Mouse (Mus musculus): ENCODE measurements at regions not wholly inside any gene's neighbourhood (a gene's known extent, or its start where the extent isn't known, plus 50 kb on each side); places are given as distances from the start of the nearest gene placed in this dataset.

DNA sequence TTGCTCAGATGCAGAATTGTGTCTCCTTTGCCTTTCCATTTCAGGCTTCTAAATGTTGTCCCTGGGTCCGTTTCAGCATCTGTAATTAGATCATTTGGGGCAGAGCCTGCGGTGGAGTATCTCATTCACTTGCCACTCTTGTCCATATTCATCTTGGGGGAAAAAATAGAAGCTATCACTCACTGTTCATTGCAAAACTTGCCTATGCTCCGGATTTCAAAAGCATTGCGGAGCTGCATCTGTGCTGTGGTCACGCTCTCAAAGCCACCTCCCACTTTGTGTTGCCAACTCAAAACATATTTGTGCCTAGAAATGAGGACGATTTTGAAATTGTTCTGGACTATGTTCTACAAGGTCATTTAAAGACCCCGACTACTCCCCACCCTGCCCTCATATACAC lies 138.3 kb upstream of the Zfp648 start:
- no peak for ATAC-seq (ENCODE audit: low read depth)
- Histone ChIP-seq H3K27me3 (no peaks in the 10 kb centered on the region), H3K9me3 (no peaks in the 10 kb centered on the region), H3K4me2 (no peak overlapping the region), H3K4me1 (replicated peaks) (no peaks in the 10 kb centered on the region), H3K9ac (no peak overlapping the region), H3K36me3 (no peaks in the 10 kb centered on the region), H3K27ac (replicated peaks) (no peak overlapping the region), H3K4me3 (no peak overlapping the region)
- WGBS = 89% methylated on average over 7 of the region's 7 CpGs

GRCm38 (mm10) chr1:154064633-154065032 lies 136.4 kb upstream of the Zfp648 start:
- WGBS = 89% methylated on average over 5 of the region's 5 CpGs
- Histone ChIP-seq H3K36me3 (no peaks in the 10 kb centered on the region), H3K27ac (replicated peaks) (no peak overlapping the region), H3K9me3 (no peaks in the 10 kb centered on the region), H3K27me3 (no peaks in the 10 kb centered on the region), H3K4me3 (no peak overlapping the region), H3K4me2 (no peak overlapping the region), H3K9ac (no peak overlapping the region), H3K4me1 (replicated peaks) (no peaks in the 10 kb centered on the region)
- no peak for ATAC-seq (ENCODE audit: low read depth)

GRCm38 (mm10) chr1:154065336-154066329 lies 135.4 kb upstream of the Zfp648 start:
- no peak for ATAC-seq (ENCODE audit: low read depth)
- WGBS = 82% methylated on average over 18 of the region's 18 CpGs
- H3K27ac ChIP-seq (replicated peaks) = no peak overlapping the region

DNA sequence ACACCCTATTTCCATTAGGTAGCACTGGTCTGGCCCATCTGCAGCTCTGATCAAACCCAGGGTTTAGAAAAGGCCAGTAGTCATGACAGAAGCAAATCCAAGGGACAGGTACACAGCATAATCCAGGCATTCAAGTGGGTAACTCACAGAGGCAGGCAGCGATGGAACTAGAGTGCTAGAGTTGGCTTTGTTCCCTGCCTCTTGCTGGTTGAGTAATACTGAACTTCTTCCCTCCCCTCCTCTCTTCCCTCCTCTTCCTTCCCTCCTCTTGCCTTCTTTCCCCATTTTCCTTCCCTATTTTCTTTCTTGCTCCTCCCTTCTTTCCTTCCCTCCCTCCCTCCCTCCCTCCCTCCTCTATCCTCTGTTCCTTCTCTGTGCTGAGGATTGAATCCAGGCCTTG lies 133.1 kb upstream of the Zfp648 start:
- Histone ChIP-seq H3K4me3 (no peak overlapping the region), H3K4me1 (replicated peaks) (no peaks in the 10 kb centered on the region), H3K27me3 (no peaks in the 10 kb centered on the region), H3K4me2 (no peak overlapping the region), H3K27ac (replicated peaks) (no peak overlapping the region), H3K9ac (no peak overlapping the region), H3K36me3 (no peaks in the 10 kb centered on the region), H3K9me3 (no peaks in the 10 kb centered on the region)
- ATAC-seq (ENCODE audit: low read depth) = no peak
- WGBS = 89% methylated on average over 1 of the region's 1 CpGs

More at GRCm38 (mm10) chr1:154065336-154066329, 135.4 kb upstream of the Zfp648 start:
- H3K4me2 ChIP-seq = no peak overlapping the region
- no peaks in the 10 kb centered on the region for H3K27me3 ChIP-seq
- no peaks in the 10 kb centered on the region for H3K4me1 ChIP-seq (replicated peaks)
- no peak overlapping the region for H3K4me3 ChIP-seq
- H3K9ac ChIP-seq = no peak overlapping the region
- no peaks in the 10 kb centered on the region for H3K36me3 ChIP-seq
- H3K9me3 ChIP-seq = no peaks in the 10 kb centered on the region

GRCm38 (mm10) chr1:154074270-154074669 lies 126.7 kb upstream of the Zfp648 start:
- Histone ChIP-seq H3K27ac (replicated peaks) (no peak overlapping the region), H3K9ac (no peak overlapping the region), H3K9me3 (no peaks in the 10 kb centered on the region), H3K36me3 (no peaks in the 10 kb centered on the region), H3K4me3 (no peak overlapping the region), H3K4me1 (replicated peaks) (no peaks in the 10 kb centered on the region), H3K27me3 (no peaks in the 10 kb centered on the region), H3K4me2 (no peak overlapping the region)
- no peak for ATAC-seq (ENCODE audit: low read depth)
- 84% methylated on average over 1 of the region's 1 CpGs for WGBS

DNA sequence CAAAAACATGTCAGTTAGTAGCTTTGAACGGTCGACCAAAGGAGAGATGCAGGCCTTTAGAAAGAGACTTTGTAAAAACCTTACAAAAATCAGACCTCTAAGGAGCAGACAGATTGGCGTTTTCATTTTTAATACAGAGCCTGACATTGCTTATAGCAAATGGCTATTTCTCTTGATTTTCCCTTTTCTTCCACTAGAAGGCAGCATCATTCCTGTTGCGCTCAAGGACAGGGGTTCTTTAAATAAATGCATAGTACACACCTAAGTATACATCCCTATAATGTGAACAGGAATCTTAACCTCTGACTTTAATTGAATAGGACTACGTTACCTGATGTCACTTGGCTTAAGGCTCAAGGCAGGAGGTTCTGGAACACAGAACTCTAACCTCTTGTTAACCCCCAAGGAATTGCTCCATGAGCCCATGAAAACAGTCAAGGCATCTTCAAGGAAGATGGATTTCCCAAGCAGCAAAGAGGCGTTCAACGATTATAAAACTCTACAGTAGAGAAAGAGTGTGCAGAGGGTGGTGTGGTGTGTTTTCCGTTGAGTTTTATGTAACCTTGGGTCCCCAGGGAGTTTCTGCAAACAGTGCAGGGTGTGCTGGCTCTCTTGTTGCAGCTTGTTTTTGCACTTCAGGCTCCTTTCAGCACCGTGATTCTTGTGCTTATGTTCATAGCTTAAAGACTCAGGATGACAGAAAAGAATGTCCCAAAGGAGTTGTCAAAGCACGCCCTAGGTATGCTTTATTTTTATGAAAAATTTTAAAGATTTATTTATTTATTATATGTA lies 124.1 kb upstream of the Zfp648 start:
- H3K4me1 ChIP-seq (replicated peaks) = no peaks in the 10 kb centered on the region
- no peak overlapping the region for H3K4me2 ChIP-seq
- H3K9me3 ChIP-seq = no peaks in the 10 kb centered on the region
- ATAC-seq (ENCODE audit: low read depth) = no peak
- no peak overlapping the region for H3K9ac ChIP-seq
- 77% methylated on average over 10 of the region's 10 CpGs for WGBS
- H3K27ac ChIP-seq (replicated peaks) = no peak overlapping the region
- no peaks in the 10 kb centered on the region for H3K27me3 ChIP-seq
- H3K36me3 ChIP-seq = no peaks in the 10 kb centered on the region
- H3K4me3 ChIP-seq = no peak overlapping the region

- Histone ChIP-seq H3K4me3 (no peak overlapping the region), H3K9me3 (no peaks in the 10 kb centered on the region), H3K36me3 (no peaks in the 10 kb centered on the region), H3K4me1 (replicated peaks) (no peaks in the 10 kb centered on the region), H3K27me3 (no peaks in the 10 kb centered on the region), H3K4me2 (no peak overlapping the region), H3K27ac (replicated peaks) (no peak overlapping the region), H3K9ac (no peak overlapping the region)
- WGBS = 47% methylated on average over 10 of the region's 10 CpGs
- no peak for ATAC-seq (ENCODE audit: low read depth)
These were observed 120.2 kb upstream of the Zfp648 start for GRCm38 (mm10) chr1:154080505-154081380.

GRCm38 (mm10) chr1:154086145-154086544 lies 114.8 kb upstream of the Zfp648 start:
- H3K4me1 ChIP-seq (replicated peaks) = no peaks in the 10 kb centered on the region
- ATAC-seq (ENCODE audit: low read depth) = no peak
- no peak overlapping the region for H3K4me2 ChIP-seq
- no peak overlapping the region for H3K4me3 ChIP-seq
- H3K9me3 ChIP-seq = no peaks in the 10 kb centered on the region
- no peak overlapping the region for H3K27ac ChIP-seq (replicated peaks)
- H3K27me3 ChIP-seq = no peaks in the 10 kb centered on the region
- no peaks in the 10 kb centered on the region for H3K36me3 ChIP-seq
- H3K9ac ChIP-seq = no peak overlapping the region

DNA sequence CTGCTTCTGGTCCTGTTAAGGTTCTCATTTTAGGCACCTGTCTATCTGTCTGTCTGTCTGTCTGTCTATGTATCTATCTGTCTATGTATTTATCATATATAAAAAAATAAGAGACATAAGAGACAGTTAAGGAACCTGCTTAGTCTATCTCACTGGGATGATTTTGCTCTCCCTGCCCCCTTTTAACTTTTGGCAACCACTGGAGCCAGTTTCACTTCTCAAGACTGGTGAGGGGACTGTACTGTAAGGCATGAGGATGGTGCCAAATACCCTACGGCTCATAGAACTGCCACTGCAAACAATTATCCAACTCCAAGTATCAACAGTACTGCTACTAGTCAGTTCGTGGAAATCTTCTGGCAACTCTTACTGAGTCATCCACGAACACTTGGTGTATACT lies 111.2 kb upstream of the Zfp648 start:
- H3K9ac ChIP-seq = no peak overlapping the region
- no peak overlapping the region for H3K4me2 ChIP-seq
- H3K4me1 ChIP-seq (replicated peaks) = no peaks in the 10 kb centered on the region
- no peak for ATAC-seq (ENCODE audit: low read depth)
- WGBS = 95% methylated on average over 3 of the region's 3 CpGs
- no peaks in the 10 kb centered on the region for H3K9me3 ChIP-seq
- H3K27ac ChIP-seq (replicated peaks) = no peak overlapping the region
- H3K36me3 ChIP-seq = no peaks in the 10 kb centered on the region
- no peaks in the 10 kb centered on the region for H3K27me3 ChIP-seq
- no peak overlapping the region for H3K4me3 ChIP-seq

DNA sequence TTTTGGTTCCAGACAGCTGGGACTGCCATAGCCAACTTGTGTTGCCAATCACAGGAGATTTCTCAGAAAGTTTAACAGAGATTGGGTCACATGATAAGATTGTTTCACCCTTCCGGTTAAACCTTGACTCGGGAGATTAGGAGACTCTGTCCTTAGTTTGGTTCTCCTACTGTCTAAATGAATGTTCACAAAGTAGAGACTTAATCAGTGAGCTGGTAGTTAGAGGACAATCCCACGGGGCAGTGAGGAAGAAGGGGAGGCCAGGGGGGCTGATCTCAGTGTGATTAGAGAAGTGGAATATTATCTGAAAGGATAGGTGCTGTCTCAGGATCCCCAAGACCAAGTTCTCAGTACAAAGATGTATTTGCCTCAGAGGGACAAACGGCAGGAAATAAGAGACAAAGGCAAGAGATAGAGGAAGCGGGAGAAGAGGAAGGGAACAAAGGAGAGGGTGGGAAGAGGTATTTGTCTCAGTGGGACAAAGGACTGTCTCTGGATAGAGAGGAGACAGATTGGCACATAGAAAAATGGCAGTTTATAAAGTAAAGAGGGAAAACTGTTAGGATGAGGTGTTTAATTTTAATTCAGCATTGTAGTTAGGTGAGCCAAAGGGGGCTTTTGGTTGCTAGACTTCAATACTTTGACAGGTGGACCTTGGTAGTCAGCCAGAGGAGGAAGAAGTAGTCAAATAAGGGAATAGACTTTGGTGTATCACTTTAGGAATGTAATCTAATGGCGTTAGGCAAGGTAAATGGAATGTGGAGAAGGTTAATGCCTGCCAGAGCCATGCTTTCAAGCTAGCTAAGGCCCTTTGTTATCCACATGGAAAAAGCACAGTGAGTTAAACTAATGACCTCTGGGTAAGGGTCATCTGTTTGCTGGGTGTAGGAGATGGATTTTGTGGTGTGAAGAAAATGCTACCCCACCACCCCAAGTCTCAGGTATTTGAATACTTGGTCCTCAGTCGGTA lies 110.2 kb upstream of the Zfp648 start:
- WGBS = 69% methylated on average over 7 of the region's 7 CpGs
- H3K9me3 ChIP-seq = no peaks in the 10 kb centered on the region
- no peaks in the 10 kb centered on the region for H3K27me3 ChIP-seq
- ATAC-seq (ENCODE audit: low read depth) = no peak
- no peaks in the 10 kb centered on the region for H3K4me1 ChIP-seq (replicated peaks)
- no peak overlapping the region for H3K4me2 ChIP-seq
- no peaks in the 10 kb centered on the region for H3K36me3 ChIP-seq
- H3K27ac ChIP-seq (replicated peaks) = no peak overlapping the region
- H3K4me3 ChIP-seq = no peak overlapping the region
- no peak overlapping the region for H3K9ac ChIP-seq

- no peak overlapping the region for H3K4me2 ChIP-seq
- H3K36me3 ChIP-seq = no peaks in the 10 kb centered on the region
- H3K27ac ChIP-seq (replicated peaks) = no peak overlapping the region
- no peak overlapping the region for H3K4me3 ChIP-seq
- no peak overlapping the region for H3K9ac ChIP-seq
- H3K9me3 ChIP-seq = no peaks in the 10 kb centered on the region
- ATAC-seq (ENCODE audit: low read depth) = no peak
- 88% methylated on average over 4 of the region's 4 CpGs for WGBS
- H3K4me1 ChIP-seq (replicated peaks) = no peaks in the 10 kb centered on the region
- H3K27me3 ChIP-seq = no peaks in the 10 kb centered on the region
These were observed 107.4 kb upstream of the Zfp648 start for GRCm38 (mm10) chr1:154093549-154093948.

Measured in neural tube, embryonic 13.5 days (tissue).